Mouse (Mus musculus): ENCODE measurements around the gene Ufd1.

DNA sequence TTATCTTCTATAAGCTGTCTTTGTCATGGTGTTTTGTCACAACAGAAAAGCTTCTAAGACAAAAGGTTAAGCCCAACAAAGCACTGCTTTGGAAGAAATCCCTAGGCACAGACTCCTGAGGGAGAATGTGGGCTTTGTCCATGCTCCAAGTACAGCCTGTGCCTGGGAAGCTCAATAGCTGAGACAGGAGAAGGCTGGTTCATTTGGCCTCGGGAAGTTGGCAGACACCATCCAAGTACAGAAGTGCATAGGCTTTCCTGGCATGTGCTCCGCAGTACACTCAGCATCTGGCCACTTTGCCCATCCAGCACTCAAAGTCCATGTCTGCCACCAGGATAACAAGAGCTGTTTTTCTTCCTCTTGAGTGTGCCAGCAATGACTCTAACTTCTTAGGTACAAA lies 5.8 kb upstream of the Ufd1 start:
- TF ChIP-seq CTCF (IDR thresholded peaks at IDR 0.05; ENCODE audit: borderline replicate concordance, extremely low read depth, insufficient read depth, insufficient read length): no peak
- TF ChIP-seq POLR2A (IDR thresholded peaks at IDR 0.05; ENCODE audit: borderline replicate concordance, extremely low read depth, insufficient read depth, insufficient read length, poor library complexity, severe bottlenecking): no peak
